Mouse (Mus musculus): ENCODE data around the gene Ndufc2.

DNA sequence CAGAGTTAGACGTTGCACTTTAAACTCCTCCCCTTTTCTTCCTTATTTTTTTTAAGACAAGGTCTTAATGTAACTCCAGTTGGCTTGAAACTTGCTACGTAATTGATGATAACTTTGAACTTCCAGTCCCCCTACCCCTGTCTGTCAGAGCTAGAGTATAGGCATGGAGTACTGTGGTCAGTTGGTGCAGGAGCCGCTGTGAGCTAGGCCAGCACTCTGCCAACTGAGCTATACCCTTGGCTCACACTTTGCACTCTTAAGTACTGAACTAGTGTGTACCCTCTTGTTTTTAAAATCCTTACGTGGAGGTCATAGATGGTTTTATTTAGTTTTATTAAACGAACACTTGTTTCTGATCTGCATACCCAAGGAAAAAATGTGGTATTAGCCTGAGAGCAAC lies 20.5 kb upstream of the Ndufc2 start:
- TF ChIP-seq SIN3A (IDR thresholded peaks at IDR 0.05; ENCODE audit: low read length) (no peak), CTCF (IDR thresholded peaks at IDR 0.05 in 2 of 3, conservative IDR thresholded peaks at IDR 0.05 in 1 of 3; ENCODE audit: control insufficient read depth in 1 of 3, insufficient read depth in 1 of 3, low read depth in 2 of 3, low read length in 3 of 3, poor library complexity in 1 of 3, severe bottlenecking in 1 of 3) (no peak), RAD21 (IDR thresholded peaks at IDR 0.05; ENCODE audit: low read depth, low read length) (no peak), EP300 (IDR thresholded peaks at IDR 0.05; ENCODE audit: low read depth in 1 of 2, low read length in 2 of 2) (no peak)
